In the genomic region with DNA sequence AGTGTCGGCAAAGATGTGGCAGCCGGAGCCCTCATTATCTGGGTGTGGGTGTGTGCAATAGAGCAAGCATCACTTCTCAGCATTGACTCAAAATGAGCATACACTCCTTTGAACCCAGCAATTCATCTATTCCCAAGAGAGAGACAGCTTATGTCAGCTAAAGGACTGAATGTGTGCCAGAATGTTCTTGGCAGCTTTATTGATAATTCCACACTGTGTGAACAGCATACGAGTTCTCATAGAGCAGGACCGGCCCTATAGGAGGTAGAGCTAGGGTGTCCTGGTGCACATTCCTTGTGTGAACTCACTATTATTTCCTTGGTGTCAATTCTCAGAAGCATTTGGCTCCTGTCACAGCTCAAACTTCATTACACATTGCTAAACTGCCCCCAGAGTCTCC, we compare ENCODE assay signal across 13 mouse cellular contexts.
A peak's percentile ranks its signal among the peaks of the same experiment; 100 is the strongest.
DNase-seq lines count a peak whose midpoint lies in the region; ATAC-seq and TF ChIP-seq lines count a peak whose summit lies in the region.
"Had no signal": no experiment of that assay in that cellular context is flagged by ENCODE, and none has a peak within 500 bp of the region (broad histone marks: within the 10 kb centered on the region; RNA-seq: fewer than 3 reads in every experiment).

No protein-coding gene starts in this region.

- H3K4me1 ChIP-seq in forebrain, postnatal 0 days (ENCODE audit: insufficient read depth): no peaks in the 10 kb centered on the region
- H3K4me1 ChIP-seq in forebrain, embryonic 15.5 days: peaks cover 18% of the 10 kb centered on the region
- peaks cover 5% of the 10 kb centered on the region; the same call in 1 of the 2 replicates for H3K4me1 ChIP-seq in kidney, postnatal 0 days (replicated peaks; ENCODE audit: insufficient read depth, low read length)
- 0 out of 2 replicates have a peak, but pooled peaks cover 10% of the 10 kb centered on the region for H3K4me1 ChIP-seq in kidney, embryonic 14.5 days (ENCODE audit: control insufficient read depth, insufficient read depth, low read length)
- H3K4me1 ChIP-seq in embryonic facial prominence, embryonic 10.5 days: peaks cover 44% of the 10 kb centered on the region

- no peak overlapping the region for H3K4me2 ChIP-seq in forebrain, postnatal 0 days (ENCODE audit: low read depth)
- H3K4me2 ChIP-seq in forebrain, embryonic 15.5 days (replicated peaks): no peak overlapping the region
- no peak overlapping the region for H3K4me2 ChIP-seq in kidney, postnatal 0 days (ENCODE audit: low read length)
- H3K4me2 ChIP-seq in kidney, embryonic 14.5 days (replicated peaks; ENCODE audit: low read depth, low read length): no peak overlapping the region
- H3K4me2 ChIP-seq: kidney, embryonic 15.5 days; limb, embryonic 12.5 days; midbrain, embryonic 15.5 days had no signal

- no peaks in the 10 kb centered on the region for H3K27me3 ChIP-seq in forebrain, postnatal 0 days (ENCODE audit: insufficient read depth, low read length)
- no peaks in the 10 kb centered on the region for H3K27me3 ChIP-seq in forebrain, embryonic 15.5 days
- H3K27me3 ChIP-seq in kidney, postnatal 0 days (ENCODE audit: insufficient read depth, low read length): no peaks in the 10 kb centered on the region
- no peaks in the 10 kb centered on the region for H3K27me3 ChIP-seq in kidney, embryonic 14.5 days (ENCODE audit: control insufficient read depth, insufficient read depth, low read length)
- peaks cover 4% of the 10 kb centered on the region; the same call in 1 of the 2 replicates for H3K27me3 ChIP-seq in embryonic facial prominence, embryonic 10.5 days (replicated peaks; ENCODE audit: low read depth, poor library complexity, severe bottlenecking)
- H3K27me3 ChIP-seq: kidney, embryonic 15.5 days; limb, embryonic 12.5 days; midbrain, embryonic 15.5 days had no signal

- TF ChIP-seq CTCF in forebrain, postnatal 0 days (IDR thresholded peaks at IDR 0.05; ENCODE audit: low read depth): no peak
- no peak for TF ChIP-seq CTCF in kidney, postnatal 0 days (IDR thresholded peaks at IDR 0.05; ENCODE audit: low read depth)

- 0 out of 2 replicates have a peak overlapping the region, but pooled peaks have one; percentile 21 for H3K27ac ChIP-seq in forebrain, postnatal 0 days (ENCODE audit: low read depth, low read length)
- H3K27ac ChIP-seq in forebrain, embryonic 15.5 days (replicated peaks): no peak overlapping the region
- peak overlapping the region; percentile 19; the same call in 1 of the 2 replicates for H3K27ac ChIP-seq in kidney, postnatal 0 days
- no peak overlapping the region for H3K27ac ChIP-seq in kidney, embryonic 14.5 days (ENCODE audit: low read depth, low read length)
- peak overlapping the region; percentile 41 for H3K27ac ChIP-seq in embryonic facial prominence, embryonic 10.5 days (replicated peaks)
- H3K27ac ChIP-seq: limb, embryonic 12.5 days; midbrain, embryonic 15.5 days had no signal

- 52% methylated on average over 4 of the region's 4 CpGs for WGBS in forebrain, postnatal 0 days
- 73% methylated on average over 4 of the region's 4 CpGs for WGBS in forebrain, embryonic 15.5 days
- WGBS in kidney, postnatal 0 days: 79% methylated on average over 4 of the region's 4 CpGs
- WGBS in kidney, embryonic 14.5 days: 90% methylated on average over 4 of the region's 4 CpGs
- WGBS in embryonic facial prominence, embryonic 10.5 days: 92% methylated on average over 4 of the region's 4 CpGs

- no peak overlapping the region for H3K9ac ChIP-seq in forebrain, postnatal 0 days
- H3K9ac ChIP-seq in forebrain, embryonic 15.5 days (replicated peaks): no peak overlapping the region
- H3K9ac ChIP-seq in kidney, postnatal 0 days (ENCODE audit: low read depth, low read length): no peak overlapping the region
- no peak overlapping the region for H3K9ac ChIP-seq in kidney, embryonic 14.5 days (ENCODE audit: low read depth, low read length)
- H3K9ac ChIP-seq: kidney, embryonic 15.5 days; limb, embryonic 12.5 days; midbrain, embryonic 15.5 days had no signal

- no peaks in the 10 kb centered on the region for H3K9me3 ChIP-seq in forebrain, postnatal 0 days (ENCODE audit: low read length)
- no peaks in the 10 kb centered on the region for H3K9me3 ChIP-seq in forebrain, embryonic 15.5 days
- H3K9me3 ChIP-seq in kidney, postnatal 0 days (replicated peaks; ENCODE audit: low read length): no peaks in the 10 kb centered on the region
- no peaks in the 10 kb centered on the region for H3K9me3 ChIP-seq in kidney, embryonic 14.5 days (ENCODE audit: control insufficient read depth, low read length)
- no peaks in the 10 kb centered on the region for H3K9me3 ChIP-seq in embryonic facial prominence, embryonic 10.5 days
- H3K9me3 ChIP-seq: kidney, embryonic 15.5 days; limb, embryonic 12.5 days; midbrain, embryonic 15.5 days had no signal

- H3K36me3 ChIP-seq in forebrain, postnatal 0 days (ENCODE audit: insufficient read depth): no peaks in the 10 kb centered on the region
- H3K36me3 ChIP-seq in forebrain, embryonic 15.5 days: no peaks in the 10 kb centered on the region
- no peaks in the 10 kb centered on the region for H3K36me3 ChIP-seq in kidney, postnatal 0 days (ENCODE audit: insufficient read depth, low read length)
- no peaks in the 10 kb centered on the region for H3K36me3 ChIP-seq in kidney, embryonic 14.5 days (ENCODE audit: control insufficient read depth, insufficient read depth, low read length)
- H3K36me3 ChIP-seq in embryonic facial prominence, embryonic 10.5 days (replicated peaks): no peaks in the 10 kb centered on the region
- H3K36me3 ChIP-seq: kidney, embryonic 15.5 days; limb, embryonic 12.5 days; midbrain, embryonic 15.5 days had no signal

- no peak for ATAC-seq in forebrain, postnatal 0 days
- ATAC-seq in forebrain, embryonic 15.5 days (replicated peaks): no peak
- ATAC-seq in kidney, postnatal 0 days (replicated peaks; ENCODE audit: low FRiP score, low read depth): no peak
- ATAC-seq in kidney, embryonic 14.5 days (ENCODE audit: low FRiP score, low TSS enrichment): no peak
- ATAC-seq: midbrain, embryonic 15.5 days had no signal

- DNase-seq in forebrain, postnatal 0 days: peak; percentile 18
- no peak for DNase-seq in kidney, postnatal 0 days (ENCODE audit: low spot score)
- peak; percentile 33 for DNase-seq in CD4-positive helper T cell, adult 2 months (ENCODE audit: low read depth, low spot score)
- DNase-seq in embryonic facial prominence, embryonic 10.5 days (ENCODE audit: low spot score): no peak
- DNase-seq in urinary bladder, postnatal 25 days (ENCODE audit: low spot score): no peak
- no peak for DNase-seq in embryo, embryonic 10 days (ENCODE audit: low spot score)
- DNase-seq: gastrocnemius, postnatal 36 days; thymus, postnatal 36 days had no signal

- H3K4me3 ChIP-seq in forebrain, postnatal 0 days (ENCODE audit: low read depth, low read length): no peak overlapping the region
- no peak overlapping the region for H3K4me3 ChIP-seq in forebrain, embryonic 15.5 days
- no peak overlapping the region for H3K4me3 ChIP-seq in kidney, postnatal 0 days (replicated peaks; ENCODE audit: low read depth, low read length)
- H3K4me3 ChIP-seq in kidney, embryonic 14.5 days (ENCODE audit: low read length): no peak overlapping the region
- no peak overlapping the region for H3K4me3 ChIP-seq in embryonic facial prominence, embryonic 10.5 days
- H3K4me3 ChIP-seq: kidney, embryonic 15.5 days; limb, embryonic 12.5 days; midbrain, embryonic 15.5 days had no signal

Comparison
In these comparisons a context has a peak if more than half of its experiments do, and no peak if none do; other contexts are left out.
1. H3K27ac ChIP-seq: peak in forebrain, postnatal 0 days (single experiment), kidney, postnatal 0 days (single experiment) and embryonic facial prominence, embryonic 10.5 days (single experiment); none in forebrain, embryonic 15.5 days (single experiment) and kidney, embryonic 14.5 days (single experiment).
2. DNase-seq: peak in forebrain, postnatal 0 days (single experiment) and CD4-positive helper T cell, adult 2 months (single experiment); none in kidney, postnatal 0 days (single experiment), embryonic facial prominence, embryonic 10.5 days (single experiment), urinary bladder, postnatal 25 days (single experiment) and embryo, embryonic 10 days (single experiment).